Mouse (Mus musculus) left cerebral cortex, postnatal 14 days (tissue): ENCODE data around the gene Endov. TPM values are rescaled to one million over a fixed set of nuclear protein-coding genes. Genes with fewer than 3 reads are reported as not detected.
A peak's percentile ranks its signal among the peaks of the same experiment; 100 is the strongest.

Experiments
- DNase-seq, 2 experiments: peaks; one replicate each; pipeline ENCODE4 v3.0.0; 2021 to 2022; ENCODE audit warnings: low spot score in 2 of 2, mixed read lengths in 1 of 2
- intact Hi-C: fragments of 180-260 bp; cut with DNase I; formaldehyde crosslinking; loops from one replicate; pipeline ENCODE4 v1.15.1; 2025
- long read RNA-seq, 2 experiments: library from polyadenylated mRNA; stranded (forward); transcript quantifications; one replicate each; pipeline ENCODE4 v2.0.0; 2021
- total RNA-seq, 2 experiments: library from RNA; stranded (reverse); gene quantifications; 2 replicates each; pipeline ENCODE4 v1.2.3; 2021

The Endov gene
- total RNA-seq, result 10 to 100 TPM; 23.9 to 27.1 TPM
- long read RNA-seq, experiment 1, full-length matches to known transcripts, result 2 of 13 reads
- long read RNA-seq, experiment 1, partial matches to known transcripts, result 1 of 13 reads
- long read RNA-seq, experiment 1, other reads (novel, unspliced or antisense), result 10 of 13 reads
- long read RNA-seq, experiment 2, partial matches to known transcripts, result 2 of 7 reads
- long read RNA-seq, experiment 2, other reads (novel, unspliced or antisense), result 5 of 7 reads

DNA sequence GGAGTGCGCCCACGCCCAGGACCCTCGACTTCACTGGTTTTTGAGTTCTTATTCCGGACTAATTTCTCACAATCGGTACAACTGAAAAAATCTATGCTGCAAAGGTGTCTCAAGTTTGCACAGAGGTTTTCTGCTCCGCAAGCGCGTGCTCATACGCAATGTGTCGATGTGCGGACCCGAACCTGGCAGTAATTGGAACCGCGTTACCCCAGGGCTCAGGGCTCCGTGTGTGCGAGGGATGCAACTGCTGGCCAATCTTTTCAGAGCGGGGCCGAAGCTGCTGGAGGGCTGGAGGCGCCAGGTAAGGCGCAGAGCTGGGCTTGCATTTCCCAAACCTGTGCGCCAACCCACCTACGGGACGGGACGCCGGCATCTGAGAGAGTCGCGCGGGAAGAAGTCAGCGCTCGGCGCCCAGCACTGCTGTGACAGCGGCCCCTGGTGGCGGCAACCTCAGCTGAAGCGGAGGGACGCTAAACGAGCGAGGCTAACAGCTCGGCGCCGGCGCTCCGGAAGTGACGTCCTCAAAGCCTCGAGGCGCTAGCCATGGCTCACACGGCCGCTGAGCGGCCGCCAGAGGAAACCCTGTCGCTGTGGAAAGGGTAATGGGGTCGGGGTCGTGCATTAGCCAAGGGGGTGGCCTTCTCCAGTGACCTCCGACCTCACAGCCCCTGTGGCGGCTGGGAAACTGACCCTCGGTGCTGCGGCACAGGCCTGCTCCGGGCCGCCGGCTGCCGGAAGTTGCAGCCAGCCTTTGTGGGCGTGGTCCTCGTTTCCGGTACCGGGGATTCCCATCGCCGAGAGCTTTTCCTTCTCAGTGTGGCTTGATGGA, at the start of gene Endov:
Gene Endov, plus strand, starts transcription at position 487 of the 829 bp plus-strand sequence.
- intact Hi-C loops, result loop anchor here (2.0 kb wide), 1 partner anchor 190 kb away; the partner anchor contains the start of gene Eif4a3
- peak; percentile 97 to 99 for DNase-seq

DNA sequence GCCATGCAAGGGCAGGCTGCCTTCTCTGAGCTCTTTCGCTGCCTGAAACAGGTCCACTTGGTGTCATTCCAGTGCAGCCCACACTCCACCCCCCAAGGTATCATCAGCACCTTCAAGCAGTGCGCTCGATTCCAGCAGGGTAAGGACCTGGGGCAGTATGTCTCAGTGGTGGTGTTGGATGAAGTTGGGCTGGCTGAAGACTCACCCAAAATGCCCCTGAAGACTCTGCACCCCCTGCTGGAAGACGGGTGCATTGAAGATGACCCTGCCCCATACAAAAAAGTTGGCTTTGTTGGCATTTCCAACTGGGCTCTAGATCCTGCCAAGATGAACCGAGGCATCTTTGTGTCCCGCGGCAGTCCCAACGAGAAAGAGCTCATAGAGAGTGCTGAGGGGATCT, 48.9 kb upstream of the Endov start:
- DNase-seq, result no peak
- intact Hi-C loops, result no loop called here

DNA sequence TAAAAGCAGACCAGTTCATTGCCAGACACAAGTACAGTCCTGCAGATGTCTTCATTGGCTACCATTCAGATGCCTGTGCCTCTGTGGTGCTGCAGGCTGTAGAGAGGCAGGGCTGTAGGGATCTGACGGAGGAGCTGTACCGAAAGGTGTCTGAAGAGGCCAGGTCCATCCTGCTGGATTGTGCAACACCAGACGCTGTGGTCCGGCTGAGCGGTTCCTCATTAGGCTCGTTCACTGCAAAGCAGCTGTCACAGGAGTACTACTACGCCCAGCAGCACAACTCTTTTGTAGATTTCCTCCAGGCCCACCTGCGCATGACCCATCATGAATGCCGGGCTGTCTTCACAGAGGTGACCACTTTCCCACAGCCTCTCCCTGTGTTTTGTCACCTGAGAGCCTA, 47.7 kb upstream of the Endov start:
- intact Hi-C loops, result no loop called here
- DNase-seq, result no peak

DNA sequence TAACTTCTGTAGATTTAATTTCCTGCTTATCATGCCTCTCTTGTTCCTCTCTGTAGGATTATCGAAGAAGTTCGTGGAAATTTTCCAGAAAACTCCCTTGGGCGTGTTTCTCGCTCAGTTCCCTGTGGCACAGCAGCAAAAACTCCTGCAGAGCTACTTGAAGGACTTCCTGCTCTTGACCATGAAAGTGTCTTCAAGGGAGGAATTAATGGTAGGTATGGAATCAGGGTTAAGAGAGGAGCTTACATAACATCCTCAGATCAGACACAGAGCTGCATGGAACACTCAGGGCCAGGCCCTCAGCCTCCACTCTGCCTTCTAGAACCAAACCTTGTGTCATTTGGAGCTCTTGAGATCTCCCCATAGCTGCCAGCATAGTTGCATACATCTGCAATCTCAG, 35.0 kb upstream of the Endov start:
- no peak for DNase-seq
- intact Hi-C loops, result no loop called here

DNA sequence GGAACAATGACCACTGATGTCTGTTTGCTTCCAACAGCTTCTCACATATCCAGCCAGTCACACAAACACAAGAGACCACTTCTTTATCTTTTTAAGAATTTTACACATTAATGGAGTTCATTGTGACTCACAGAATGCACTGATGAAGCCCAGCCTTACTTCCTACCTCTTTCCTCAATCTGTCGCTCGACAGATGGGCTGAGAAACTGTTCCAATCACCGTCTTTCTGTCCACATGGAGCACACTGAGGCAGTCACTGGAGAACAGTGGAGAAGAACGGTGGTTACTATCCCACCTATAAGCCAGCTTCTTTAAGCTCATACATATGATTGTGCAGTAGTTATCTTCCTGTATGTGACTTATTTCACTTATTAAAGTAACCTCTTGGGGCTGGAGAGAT, 13.3 kb upstream of the Endov start:
- intact Hi-C loops, result no loop called here
- DNase-seq, result no peak

DNA sequence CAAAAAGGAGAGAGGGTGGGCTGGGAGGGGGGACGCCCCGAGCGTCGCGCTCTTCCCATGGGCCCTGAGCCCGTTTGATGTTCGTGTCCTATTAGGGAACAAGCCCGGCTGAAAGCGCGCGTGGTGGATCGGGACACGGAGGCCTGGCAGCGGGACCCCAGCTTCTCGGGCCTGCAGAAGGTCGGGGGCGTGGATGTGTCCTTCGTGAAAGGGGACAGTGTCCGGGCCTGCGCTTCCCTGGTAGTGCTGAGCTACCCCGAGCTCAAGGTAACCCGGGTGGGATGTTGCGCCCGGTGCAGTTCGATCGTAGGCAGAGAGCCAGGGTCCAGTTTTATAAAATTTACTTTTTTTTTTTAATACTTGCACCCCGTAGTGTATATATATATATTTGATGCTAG, 542 bp downstream of the Endov start:
- intact Hi-C loops, result loop anchor here (2.0 kb wide), 1 partner anchor 191 kb away; the partner anchor contains the start of gene Eif4a3
- DNase-seq, result no peak

DNA sequence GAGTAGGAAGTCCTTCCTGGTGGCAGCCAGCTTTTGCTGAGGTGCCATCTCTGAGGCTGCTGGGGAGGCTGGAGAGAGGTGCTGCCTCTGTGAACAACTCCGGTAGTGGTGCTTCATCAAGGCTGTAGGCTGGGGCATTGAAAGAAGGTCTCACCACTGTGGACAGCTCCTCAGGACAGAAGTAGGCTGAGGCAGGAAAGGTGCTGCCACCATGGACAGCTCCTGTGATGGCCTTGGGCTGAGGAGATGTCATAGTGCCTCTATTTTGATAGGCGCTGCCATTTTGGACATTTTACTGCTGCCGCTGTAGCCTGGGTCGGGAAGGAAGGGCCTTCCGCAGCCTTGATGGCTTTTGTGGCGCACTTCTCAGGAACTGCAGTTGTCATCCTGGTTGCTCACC, 1.7 kb downstream of the Endov start:
- DNase-seq, result no peak
- intact Hi-C loops, result no loop called here

DNA sequence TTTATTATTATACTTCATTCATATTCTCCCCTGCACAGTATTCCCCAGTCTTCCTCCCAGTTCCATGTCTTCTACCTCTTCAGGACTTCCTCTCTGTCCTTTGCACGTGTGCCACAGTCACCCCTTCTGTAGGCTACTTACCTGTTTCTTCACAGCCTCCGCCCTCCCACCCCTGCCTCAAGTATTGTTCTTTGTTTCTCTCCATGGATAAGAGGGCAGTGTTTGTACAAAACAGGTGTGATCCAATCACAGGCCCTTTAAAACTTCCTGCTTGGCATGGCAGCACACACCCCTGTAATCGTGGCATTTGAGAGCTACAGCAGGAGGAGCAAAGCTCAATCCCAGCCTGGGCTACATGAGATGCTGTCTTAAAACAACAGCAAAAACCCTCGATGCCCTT, 2.4 kb downstream of the Endov start:
- intact Hi-C loops, result no loop called here
- no peak for DNase-seq

DNA sequence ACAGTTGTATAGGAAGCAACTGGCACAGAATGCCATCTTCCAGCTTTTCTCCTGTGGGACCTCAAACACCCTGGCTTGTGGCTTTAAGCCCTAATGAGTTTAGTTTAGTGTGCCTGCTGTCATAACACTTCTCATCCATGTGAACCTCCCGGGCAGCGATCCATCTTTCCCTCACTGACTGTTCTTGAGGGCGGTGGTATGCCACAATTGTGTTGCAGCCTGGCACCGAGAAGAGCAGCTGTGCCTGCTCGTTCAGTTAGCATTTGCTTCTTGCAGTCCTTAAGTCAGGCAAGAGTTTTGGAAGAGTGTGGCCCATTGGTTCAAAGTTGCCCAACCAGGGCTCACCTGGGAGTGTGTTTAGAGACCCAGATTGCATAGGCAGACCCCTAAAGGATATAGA, 5.0 kb downstream of the Endov start:
- DNase-seq, result no peak
- intact Hi-C loops, result no loop called here

DNA sequence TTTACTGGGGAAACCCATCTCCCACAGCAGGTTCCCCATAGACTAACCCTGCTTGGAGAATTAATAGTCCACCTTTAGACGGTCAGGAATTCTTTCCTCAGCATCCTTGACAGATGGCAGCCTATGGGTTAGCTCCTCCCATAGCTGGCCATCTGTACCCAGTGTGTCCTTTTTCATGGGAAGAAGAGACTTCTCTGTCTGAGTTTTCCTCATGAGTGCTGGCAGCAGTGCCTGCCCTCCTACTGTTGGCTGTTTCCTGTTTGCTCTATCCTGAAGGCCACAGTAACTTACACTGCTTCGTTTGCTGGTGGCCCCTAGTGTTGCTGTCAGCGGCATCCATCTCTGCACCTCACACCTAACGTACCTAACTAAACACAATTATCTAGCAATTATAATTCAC, 6.3 kb downstream of the Endov start:
- intact Hi-C loops, result no loop called here
- no peak for DNase-seq

DNA sequence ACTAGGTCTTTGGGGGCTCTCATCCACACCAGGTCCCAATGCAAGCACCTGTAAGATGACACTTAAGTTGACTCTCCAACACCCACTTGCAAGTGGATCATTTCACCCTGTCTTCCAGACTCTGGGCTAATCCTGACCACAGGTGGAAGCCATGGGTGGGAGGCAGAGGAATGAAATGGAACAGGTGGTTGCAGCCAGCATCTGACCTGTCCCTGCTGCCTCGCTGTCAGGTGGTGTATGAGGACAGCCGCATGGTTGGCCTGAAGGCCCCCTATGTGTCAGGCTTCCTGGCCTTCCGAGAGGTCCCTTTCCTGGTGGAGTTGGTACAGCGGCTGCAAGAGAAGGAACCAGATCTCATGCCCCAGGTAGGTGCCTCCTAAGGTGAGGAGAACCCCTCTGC, 8.2 kb downstream of the Endov start:
- intact Hi-C loops, result no loop called here

DNA sequence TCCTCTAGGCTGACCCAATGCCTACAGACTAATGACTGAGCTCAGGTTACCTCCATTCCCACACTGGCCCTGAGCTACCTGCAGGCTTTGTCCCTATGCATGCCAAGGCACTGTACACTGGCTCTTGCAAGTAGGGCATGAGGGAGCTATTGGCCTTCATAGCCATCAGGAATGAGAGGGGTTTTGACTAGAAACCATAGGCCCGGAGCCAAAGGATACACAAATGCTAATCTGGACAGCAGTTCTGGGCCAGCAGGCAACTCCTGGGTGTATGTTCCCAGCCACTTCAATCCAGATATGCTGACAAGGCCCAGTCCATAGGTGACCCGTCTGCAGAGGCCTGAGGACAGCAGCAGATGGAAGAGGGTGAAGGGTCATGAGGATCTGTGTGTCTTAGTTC, 8.9 kb downstream of the Endov start:
- DNase-seq, result no peak
- intact Hi-C loops, result loop anchor here (10.0 kb wide), 1 partner anchor 285 kb away; no protein-coding TSS in a partner anchor

More for the DNA sequence above, 8.2 kb downstream of the Endov start:
- DNase-seq, result no peak

DNA sequence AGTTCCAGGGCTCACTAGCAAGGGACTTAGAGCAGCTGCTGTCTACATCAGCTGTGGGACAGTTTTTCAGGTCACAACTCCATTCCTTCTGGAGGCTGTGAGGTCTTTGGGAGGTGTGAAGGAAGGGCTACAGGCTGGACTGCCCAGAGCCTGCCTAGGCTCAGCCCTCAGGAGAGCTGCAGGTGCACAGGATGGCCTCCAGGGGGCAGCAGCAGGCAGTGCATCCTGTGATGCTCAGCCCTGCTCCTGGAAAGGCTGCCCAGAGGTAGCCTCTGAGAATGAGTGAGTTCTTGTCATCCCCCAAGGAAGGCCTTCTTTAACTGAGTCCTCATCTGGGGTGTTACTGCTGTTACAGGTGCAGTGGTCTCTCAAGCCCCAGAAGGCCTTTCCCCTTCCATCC, 12.5 kb downstream of the Endov start:
- peak; percentile 72 to 84 for DNase-seq
- intact Hi-C loops, result loop anchor here (1.0 to 10.0 kb wide), 2 partner anchors 281 to 402 kb away; no protein-coding TSS in a partner anchor

DNA sequence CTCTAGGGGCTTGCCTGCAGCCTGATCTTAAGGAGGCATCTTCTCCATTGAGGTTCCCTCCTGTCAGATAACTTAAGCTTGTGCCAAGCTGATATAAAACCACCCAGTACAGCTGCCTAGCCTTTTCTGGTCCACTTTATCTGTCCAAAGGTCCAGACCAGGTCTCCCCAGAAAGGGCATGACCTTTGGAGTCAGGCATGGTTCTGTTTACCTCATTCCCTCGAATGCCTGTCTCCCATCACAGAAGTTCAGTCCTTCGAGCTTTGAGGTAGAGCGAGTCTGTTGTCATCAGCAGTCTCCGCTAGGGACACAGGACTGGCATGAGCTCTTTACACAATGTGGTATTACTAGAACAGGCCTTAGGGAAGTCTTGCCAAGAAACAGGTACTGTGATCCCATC, 15.2 kb downstream of the Endov start:
- intact Hi-C loops, result loop anchor here (10.0 kb wide), 1 partner anchor 278 kb away; no protein-coding TSS in a partner anchor

DNA sequence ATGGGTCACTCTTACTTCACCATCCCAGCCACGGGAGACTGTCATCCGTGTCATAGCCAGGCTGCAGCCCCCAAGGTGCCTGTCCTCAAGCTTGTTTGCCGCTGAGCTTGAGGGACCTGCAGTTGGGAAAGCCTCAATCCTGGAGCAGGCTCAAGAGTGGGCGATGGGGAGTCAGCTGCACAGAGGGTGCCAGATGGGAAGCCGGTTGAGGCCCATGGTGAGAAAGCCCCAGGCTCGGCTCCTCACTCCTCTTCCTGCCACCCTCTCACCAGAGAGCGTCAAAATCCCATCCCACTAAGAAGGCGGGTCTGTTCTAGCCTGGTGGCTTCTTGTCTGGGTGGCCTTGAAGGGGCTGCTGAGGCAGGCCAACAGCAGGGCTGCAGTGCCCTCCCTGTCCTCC, 16.6 kb downstream of the Endov start:
- intact Hi-C loops, result loop anchor here (10.0 kb wide), 1 partner anchor 277 kb away; no protein-coding TSS in a partner anchor
- DNase-seq, result peak; percentile 50 to 55

More for the DNA sequence above, 15.2 kb downstream of the Endov start:
- no peak for DNase-seq

DNA sequence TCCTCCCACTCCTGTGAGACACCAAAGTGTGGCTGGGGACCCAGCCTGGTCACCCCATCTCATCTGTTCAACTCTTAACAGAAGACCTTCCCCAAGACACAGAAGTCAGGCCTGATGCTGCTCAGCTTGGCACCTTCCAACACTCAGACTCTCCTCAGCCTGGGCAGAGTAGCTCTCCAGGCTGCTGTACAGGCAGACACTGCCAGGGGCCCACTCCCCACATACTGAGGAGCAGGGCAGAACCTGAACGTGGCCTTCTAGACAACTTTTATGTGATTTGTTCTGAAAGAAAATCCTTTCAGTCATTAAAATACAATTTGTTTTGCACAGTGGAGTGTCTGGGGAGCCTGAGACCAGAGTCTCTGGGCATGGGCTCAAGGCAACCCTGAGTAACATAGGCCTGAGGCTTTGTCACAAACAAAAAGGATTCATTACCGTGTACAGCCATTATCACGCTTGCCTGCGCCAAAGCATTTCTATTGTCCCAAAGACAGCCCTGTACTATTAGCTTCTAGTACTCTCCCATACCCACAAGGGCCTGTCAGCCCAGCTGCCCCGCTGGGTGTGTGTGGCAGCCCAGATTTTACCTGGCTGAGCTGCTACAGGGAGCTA, 18.1 kb downstream of the Endov start:
- DNase-seq, result no peak
- intact Hi-C loops, result loop anchor here (10.0 kb wide), 1 partner anchor 276 kb away; no protein-coding TSS in a partner anchor

DNA sequence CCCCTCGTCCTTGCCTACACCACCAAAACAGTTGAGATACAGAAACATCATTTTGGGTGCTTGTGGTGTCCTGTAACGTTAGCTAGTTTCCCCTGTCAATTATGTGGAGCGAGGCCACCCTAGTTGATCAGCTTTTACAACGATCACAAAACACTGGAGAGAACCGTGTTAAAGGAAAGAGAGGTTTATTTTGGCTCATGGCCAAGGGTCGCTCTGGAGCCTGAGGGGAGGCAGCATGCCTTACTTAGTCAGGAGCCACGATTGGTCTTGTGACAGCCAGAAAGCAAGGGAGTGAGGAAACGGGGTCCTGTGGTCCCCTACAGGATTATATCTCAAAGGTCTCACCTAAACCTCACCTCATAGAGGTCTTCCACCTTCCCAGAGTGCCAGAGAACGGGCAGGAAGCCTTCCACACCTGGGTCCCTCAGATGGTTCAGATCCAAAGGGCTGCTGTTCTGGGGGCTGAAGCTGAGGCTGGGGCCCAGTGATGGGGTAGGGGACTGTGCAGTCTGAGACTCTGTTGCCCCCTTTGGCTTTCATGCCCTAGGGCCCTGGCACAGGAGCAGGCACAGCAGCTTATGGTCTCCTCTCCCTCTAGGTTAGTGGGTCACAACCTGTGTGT, 22.0 kb downstream of the Endov start:
- intact Hi-C loops, result no loop called here
- no peak for DNase-seq

DNA sequence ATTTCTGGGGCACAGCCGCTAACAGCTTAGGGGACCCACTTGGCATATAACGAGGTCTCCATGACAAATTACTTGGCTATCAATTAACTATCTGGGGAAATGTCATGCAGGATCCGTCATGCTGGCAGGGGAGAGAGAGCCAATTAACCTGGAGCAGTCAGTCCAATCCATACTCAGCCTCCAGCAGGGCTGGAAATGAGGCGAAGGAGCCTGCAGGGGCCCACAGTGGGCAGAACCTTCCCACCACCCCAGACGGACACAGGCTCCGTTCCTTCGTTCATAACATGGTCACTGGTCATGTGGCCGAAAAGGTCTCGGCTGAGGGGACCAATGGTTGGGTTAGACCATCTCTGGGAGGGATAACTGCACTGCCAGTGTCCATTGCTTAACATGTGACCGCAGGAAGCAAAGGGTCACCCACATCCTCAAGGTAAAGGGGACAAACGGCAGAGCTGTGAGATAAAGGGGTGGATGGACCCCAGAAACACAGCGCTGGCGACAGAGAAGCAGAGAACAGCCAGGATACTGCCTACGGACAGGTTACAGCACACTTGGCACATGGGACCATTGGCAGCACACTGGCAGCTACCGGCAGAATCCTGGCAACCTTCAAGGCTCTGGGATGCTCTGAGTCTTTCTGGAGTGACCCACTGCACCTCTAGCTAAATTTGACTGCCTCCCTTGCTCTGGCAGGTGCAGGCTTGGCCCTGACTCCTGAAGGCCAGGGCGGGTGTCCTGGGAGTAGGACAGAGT, 23.1 kb downstream of the Endov start:
- intact Hi-C loops, result no loop called here
- no peak for DNase-seq
